Mouse (Mus musculus): ENCODE data around the gene Obscn.
A peak's percentile ranks its signal among the peaks of the same experiment; 100 is the strongest.
"Not testable (repeated sequence)": the region's sequence is repeated elsewhere in the genome, so short reads cannot be mapped to it uniquely, and the experiment has no call there.

The Obscn gene

GRCm38 (mm10) chr11:58958536-58958935 is 177.7 kb downstream of the Obscn start:
- DNase-seq: no peak

- no peak for DNase-seq
Measured at GRCm38 (mm10) chr11:58957226-58957914, 178.8 kb downstream of the Obscn start.

- no peak for DNase-seq
Measured at GRCm38 (mm10) chr11:58955868-58956257, 180.3 kb downstream of the Obscn start.

- peak in 1 of 2 experiments; percentile 37 for DNase-seq
Measured at GRCm38 (mm10) chr11:58955143-58955867, 180.9 kb downstream of the Obscn start.

- DNase-seq: peak; percentile 88 to 97
Measured at GRCm38 (mm10) chr11:58954420-58955142, 181.6 kb downstream of the Obscn start, which contains the start of the genes Hist3h2a and Trim17. Gene Hist3h2a, plus strand, starts transcription at chr11:58954685. Gene Trim17, plus strand, starts transcription at chr11:58954685.

GRCm38 (mm10) chr11:58954170-58954419 is 182.1 kb downstream of the Obscn start:
- not testable (repeated sequence) for DNase-seq

GRCm38 (mm10) chr11:58953351-58954169 is 182.6 kb downstream of the Obscn start:
- peak in 1 of 2 experiments; percentile 47 for DNase-seq

- no peak for DNase-seq
Measured at GRCm38 (mm10) chr11:58951210-58951609, 185.0 kb downstream of the Obscn start.

- no peak for DNase-seq
Measured at GRCm38 (mm10) chr11:58949480-58950431, 186.4 kb downstream of the Obscn start.

- DNase-seq: peak; percentile 61 to 76
Measured at GRCm38 (mm10) chr11:58948542-58949479, 187.4 kb downstream of the Obscn start, which contains the start of gene Hist3h2ba. Gene Hist3h2ba, plus strand, starts transcription at chr11:58948920.

GRCm38 (mm10) chr11:58947798-58948528 is 188.2 kb downstream of the Obscn start:
- no peak for DNase-seq

GRCm38 (mm10) chr11:58947306-58947705 is 188.9 kb downstream of the Obscn start:
- DNase-seq: no peak

Data from kidney, postnatal 36 days (tissue).